Mouse (Mus musculus) E14TG2a.4 (cell line): ENCODE measurements at regions not wholly inside any gene's neighbourhood (a gene's known extent, or its start where the extent isn't known, plus 50 kb on each side); places are given as distances from the start of the nearest gene placed in this dataset.

Experiments
- H3K27me3 ChIP-seq: 2 replicates; pipeline ENCODE4 v1.6.1; 2014; ENCODE audit warnings: low read length, control low read depth; ENCODE audit not compliant: insufficient read depth
- H3K36me3 ChIP-seq: 2 replicates; pipeline ENCODE4 v1.6.1; 2014; ENCODE audit warnings: low read length, control low read depth; ENCODE audit not compliant: insufficient read depth
- H3K4me1 ChIP-seq: replicated peaks from 2 replicates; pipeline ENCODE4 v1.6.1; 2014; ENCODE audit warnings: low read depth, low read length, control low read depth
- H3K4me3 ChIP-seq: replicated peaks from 2 replicates; pipeline ENCODE4 v1.5.1; 2014; ENCODE audit warnings: mild to moderate bottlenecking, low read length
- H3K9me3 ChIP-seq: 2 replicates; pipeline ENCODE4 v1.6.1; 2014; ENCODE audit warnings: low read length, control low read depth
- CTCF ChIP-seq: conservative IDR thresholded peaks from 2 replicates; pipeline ENCODE4 v1.5.1; 2014; ENCODE audit warnings: low read length
- NANOG ChIP-seq: IDR thresholded peaks from 2 replicates; pipeline ENCODE4 v1.6.1; 2014; ENCODE audit warnings: borderline replicate concordance, low read length, mixed read lengths
- POU5F1 ChIP-seq: IDR thresholded peaks from 2 replicates; pipeline ENCODE4 v1.6.1; 2014; ENCODE audit warnings: low read length, borderline replicate concordance

- H3K4me1 ChIP-seq = no peaks in the 10 kb centered on the region
- H3K27me3 ChIP-seq = no peaks in the 10 kb centered on the region
- no peak overlapping the region for H3K4me3 ChIP-seq
- no peaks in the 10 kb centered on the region for H3K36me3 ChIP-seq
- TF ChIP-seq CTCF (no peak), POU5F1 (no peak), NANOG (no peak)
- H3K9me3 ChIP-seq = no peaks in the 10 kb centered on the region
Measured at GRCm38 (mm10) chr7:72589241-72589668, 282.8 kb upstream of the Mctp2 start.

- Histone ChIP-seq H3K9me3 (no peaks in the 10 kb centered on the region), H3K4me1 (no peaks in the 10 kb centered on the region), H3K36me3 (no peaks in the 10 kb centered on the region), H3K4me3 (no peak overlapping the region), H3K27me3 (no peaks in the 10 kb centered on the region)
- TF ChIP-seq POU5F1 (no peak), CTCF (no peak), NANOG (no peak)
Measured at GRCm38 (mm10) chr7:72590351-72591115, 284.1 kb upstream of the Mctp2 start.

- H3K4me3 ChIP-seq = no peak overlapping the region
- no peaks in the 10 kb centered on the region for H3K27me3 ChIP-seq
- no peaks in the 10 kb centered on the region for H3K4me1 ChIP-seq
- no peaks in the 10 kb centered on the region for H3K9me3 ChIP-seq
- TF ChIP-seq CTCF (no peak), NANOG (no peak), POU5F1 (no peak)
- no peaks in the 10 kb centered on the region for H3K36me3 ChIP-seq
Measured at GRCm38 (mm10) chr7:72592110-72592509, 285.7 kb upstream of the Mctp2 start.

GRCm38 (mm10) chr7:72592649-72593048 is 286.2 kb upstream of the Mctp2 start:
- no peaks in the 10 kb centered on the region for H3K4me1 ChIP-seq
- H3K4me3 ChIP-seq = no peak overlapping the region
- TF ChIP-seq NANOG = no peak
- TF ChIP-seq CTCF = no peak
- no peak for TF ChIP-seq POU5F1
- no peaks in the 10 kb centered on the region for H3K9me3 ChIP-seq
- no peaks in the 10 kb centered on the region for H3K27me3 ChIP-seq
- no peaks in the 10 kb centered on the region for H3K36me3 ChIP-seq

GRCm38 (mm10) chr7:72593259-72593658 is 286.9 kb upstream of the Mctp2 start:
- TF ChIP-seq POU5F1 = no peak
- TF ChIP-seq NANOG = no peak
- TF ChIP-seq CTCF = no peak
- Histone ChIP-seq H3K36me3 (no peaks in the 10 kb centered on the region), H3K9me3 (no peaks in the 10 kb centered on the region), H3K27me3 (no peaks in the 10 kb centered on the region), H3K4me1 (no peaks in the 10 kb centered on the region), H3K4me3 (no peak overlapping the region)

- H3K4me1 ChIP-seq = no peaks in the 10 kb centered on the region
- H3K36me3 ChIP-seq = no peaks in the 10 kb centered on the region
- TF ChIP-seq NANOG = no peak
- TF ChIP-seq POU5F1 = no peak
- TF ChIP-seq CTCF = no peak
- no peak overlapping the region for H3K4me3 ChIP-seq
- H3K27me3 ChIP-seq = no peaks in the 10 kb centered on the region
- no peaks in the 10 kb centered on the region for H3K9me3 ChIP-seq
Measured at GRCm38 (mm10) chr7:72594741-72595140, 288.3 kb upstream of the Mctp2 start.

GRCm38 (mm10) chr7:72596985-72597384 is 290.6 kb upstream of the Mctp2 start:
- H3K9me3 ChIP-seq = no peaks in the 10 kb centered on the region
- no peaks in the 10 kb centered on the region for H3K36me3 ChIP-seq
- no peak overlapping the region for H3K4me3 ChIP-seq
- no peak for TF ChIP-seq CTCF
- no peak for TF ChIP-seq POU5F1
- TF ChIP-seq NANOG = no peak
- no peaks in the 10 kb centered on the region for H3K4me1 ChIP-seq
- H3K27me3 ChIP-seq = no peaks in the 10 kb centered on the region

- Histone ChIP-seq H3K36me3 (no peaks in the 10 kb centered on the region), H3K4me3 (no peak overlapping the region), H3K27me3 (no peaks in the 10 kb centered on the region), H3K4me1 (no peaks in the 10 kb centered on the region), H3K9me3 (no peaks in the 10 kb centered on the region)
- TF ChIP-seq CTCF = no peak
- no peak for TF ChIP-seq POU5F1
- no peak for TF ChIP-seq NANOG
Measured at GRCm38 (mm10) chr7:72601933-72602332, 295.5 kb upstream of the Mctp2 start.

- TF ChIP-seq POU5F1 = no peak
- TF ChIP-seq CTCF = no peak
- TF ChIP-seq NANOG = no peak
- Histone ChIP-seq H3K27me3 (no peaks in the 10 kb centered on the region), H3K4me3 (no peak overlapping the region), H3K9me3 (no peaks in the 10 kb centered on the region), H3K36me3 (no peaks in the 10 kb centered on the region), H3K4me1 (no peaks in the 10 kb centered on the region)
Measured at GRCm38 (mm10) chr7:72609791-72610190, 303.4 kb upstream of the Mctp2 start.
